Mouse (Mus musculus) regulatory T cell (primary cell): ENCODE results near the gene Zfp804b.

Experiments used
- in situ Hi-C: fragments of 300-600 bp; cut with MboI, MseI; formaldehyde crosslinking; loops from one replicate; pipeline ENCODE4 v1.15.1; 2025; ENCODE audit warnings: high pct_unique_total_duplicates

Zfp804b gene

GRCm38 (mm10) chr5:7344145-7345010 is at the start of gene Zfp804b:
Gene Zfp804b (minus strand): TSS chr5:7344756.
- in situ Hi-C loops, result no loop called here

GRCm38 (mm10) chr5:7364616-7365015 is 20.1 kb upstream of the Zfp804b start:
- in situ Hi-C loops, result loop anchor here (10.0 kb wide), 1 partner anchor 1100 kb away; no protein-coding TSS in a partner anchor

GRCm38 (mm10) chr5:7345011-7345389 is 444 bp upstream of the Zfp804b start:
- in situ Hi-C loops, result no loop called here

GRCm38 (mm10) chr5:7325594-7325993 is 19.0 kb downstream of the Zfp804b start:
- in situ Hi-C loops, result no loop called here

GRCm38 (mm10) chr5:7303819-7304218 is 40.7 kb downstream of the Zfp804b start, which contains the start of gene Tex47:
Gene Tex47 (plus strand): TSS chr5:7304119.
- in situ Hi-C loops, result no loop called here

GRCm38 (mm10) chr5:7302969-7303368 is 41.6 kb downstream of the Zfp804b start:
- in situ Hi-C loops, result no loop called here

- in situ Hi-C loops, result loop anchor here (25.0 kb wide), 1 partner anchor 1947 kb away; no protein-coding TSS in a partner anchor
These were observed 60.2 kb downstream of the Zfp804b start for GRCm38 (mm10) chr5:7284336-7284735.

GRCm38 (mm10) chr5:7276659-7277455 is 67.7 kb downstream of the Zfp804b start:
- in situ Hi-C loops, result loop anchor here (10.0 to 25.0 kb wide), 2 partner anchors 1232 to 1940 kb away; no protein-coding TSS in a partner anchor

- in situ Hi-C loops, result no loop called here
These were observed 167.0 kb downstream of the Zfp804b start for GRCm38 (mm10) chr5:7177589-7177988.

GRCm38 (mm10) chr5:7139658-7140057 is 204.9 kb downstream of the Zfp804b start:
- in situ Hi-C loops, result no loop called here

- in situ Hi-C loops, result no loop called here
These were observed 242.2 kb downstream of the Zfp804b start for GRCm38 (mm10) chr5:7102387-7102786.

- in situ Hi-C loops, result no loop called here
These were observed 270.5 kb downstream of the Zfp804b start for GRCm38 (mm10) chr5:7073936-7074631.

GRCm38 (mm10) chr5:7007468-7007867 is 337.1 kb downstream of the Zfp804b start:
- in situ Hi-C loops, result no loop called here

GRCm38 (mm10) chr5:6983993-6984392 is 360.6 kb downstream of the Zfp804b start:
- in situ Hi-C loops, result no loop called here

- in situ Hi-C loops, result no loop called here
These were observed 409.7 kb downstream of the Zfp804b start for GRCm38 (mm10) chr5:6934837-6935236.

- in situ Hi-C loops, result no loop called here
These were observed 433.3 kb downstream of the Zfp804b start for GRCm38 (mm10) chr5:6911290-6911689.

- in situ Hi-C loops, result no loop called here
These were observed 463.2 kb downstream of the Zfp804b start for GRCm38 (mm10) chr5:6881396-6881795.

GRCm38 (mm10) chr5:6871566-6871965 is 473.0 kb downstream of the Zfp804b start:
- in situ Hi-C loops, result no loop called here

- in situ Hi-C loops, result no loop called here
These were observed 473.6 kb downstream of the Zfp804b start for GRCm38 (mm10) chr5:6870970-6871369.

- in situ Hi-C loops, result no loop called here
These were observed 549.2 kb downstream of the Zfp804b start for GRCm38 (mm10) chr5:6795396-6795795.

- in situ Hi-C loops, result no loop called here
These were observed 575.1 kb downstream of the Zfp804b start for GRCm38 (mm10) chr5:6769357-6769892.
